Mouse (Mus musculus) neural tube, embryonic 11.5 days (tissue): Measurements from ENCODE around the gene Zfpm1. TPM values are rescaled to one million over a fixed set of nuclear protein-coding genes. Genes with fewer than 3 reads are reported as not detected.

Source experiments
- ATAC-seq: fragments of 200-750 bp; cut with Nextera tagmentation; 2 replicates; pipeline ENCODE4 v1.8.0; 2017; ENCODE audit warnings: moderate number of reproducible peaks, mild to moderate bottlenecking, moderate TSS enrichment, moderate library complexity; ENCODE audit not compliant: insufficient read depth, low FRiP score, low TSS enrichment
- DNase-seq: peaks from one replicate; pipeline ENCODE4 v3.0.0-alpha.2; 2015; ENCODE audit warnings: low spot score
- H3K27ac ChIP-seq: fragments of 300-500 bp; sonication (generic); 2 replicates; pipeline ENCODE4 v1.5.1; 2014; ENCODE audit warnings: low read depth, mild to moderate bottlenecking, low read length
- H3K27me3 ChIP-seq: fragments of 300-500 bp; sonication (generic); 2 replicates; pipeline ENCODE4 v1.6.1; 2014; ENCODE audit warnings: mild to moderate bottlenecking, low read length, mixed read lengths; ENCODE audit not compliant: control insufficient read depth, insufficient read depth
- H3K36me3 ChIP-seq: fragments of 300-500 bp; sonication (generic); 2 replicates; pipeline ENCODE4 v1.6.1; 2014; ENCODE audit warnings: mild to moderate bottlenecking, low read length, moderate library complexity, mixed read lengths; ENCODE audit not compliant: control insufficient read depth, insufficient read depth
- H3K4me1 ChIP-seq: fragments of 300-500 bp; sonication (generic); 2 replicates; pipeline ENCODE4 v1.6.1; 2014; ENCODE audit warnings: low read length, mixed read lengths; ENCODE audit not compliant: control insufficient read depth, insufficient read depth
- H3K4me2 ChIP-seq: fragments of 300-500 bp; sonication (generic); 2 replicates; pipeline ENCODE4 v1.6.1; 2014; ENCODE audit warnings: low read depth, mild to moderate bottlenecking, moderate library complexity
- H3K4me3 ChIP-seq: fragments of 300-500 bp; sonication (generic); 2 replicates; pipeline ENCODE4 v1.5.1; 2014; ENCODE audit warnings: low read depth, low read length
- H3K9ac ChIP-seq: fragments of 300-500 bp; sonication (generic); 2 replicates; pipeline ENCODE4 v1.6.1; 2014; ENCODE audit warnings: mild to moderate bottlenecking, low read length
- H3K9me3 ChIP-seq: fragments of 300-500 bp; sonication (generic); 2 replicates; pipeline ENCODE4 v1.6.1; 2016; ENCODE audit warnings: low read length; ENCODE audit not compliant: control insufficient read depth
- WGBS: fragments of 180-500 bp; shearing (Covaris S2); extraction: QIAGEN DNeasy Blood & Tissue Kit; methylation state at CpG from one replicate; pipeline ENCODE4 v1.1.7; 2014; 5-methylcytosine and 5-hydroxymethylcytosine counted together
- polyA plus RNA-seq: library from polyadenylated mRNA; unstranded; fragments of >200 nt; fragmentation: Nextera tagmentation; extraction: Ambion mirVana; gene quantifications from 2 replicates; pipeline ENCODE4 v1.2.1, GENCODE M21; 2014

Gene Zfpm1
- polyA plus RNA-seq, 1 experiment from 2014 or later = 1.5 TPM

DNA sequence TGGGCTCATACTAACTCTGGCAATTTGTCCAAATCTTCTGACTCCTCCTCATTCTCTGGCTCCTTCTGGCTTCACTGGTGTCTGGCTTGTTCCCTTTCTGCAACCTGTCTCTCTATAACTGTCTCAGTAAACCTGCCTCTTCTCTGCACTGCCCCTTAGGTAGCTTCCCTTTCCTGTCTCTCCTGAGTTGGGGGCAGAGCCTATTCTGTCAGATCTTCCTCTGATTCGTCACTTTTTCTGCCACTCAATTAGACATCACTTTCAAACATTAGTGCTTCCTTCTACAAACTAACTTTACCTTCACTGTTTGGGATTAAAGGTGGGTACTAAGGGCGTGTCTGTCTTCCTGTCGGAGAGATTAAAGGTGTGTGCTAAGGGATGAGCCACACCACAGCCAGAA lies 58.8 kb downstream of the Zfpm1 start:
- 81% methylated on average over 3 of the region's 3 CpGs for WGBS
- peaks cover 47% of the 10 kb centered on the region for H3K27me3 ChIP-seq

DNA sequence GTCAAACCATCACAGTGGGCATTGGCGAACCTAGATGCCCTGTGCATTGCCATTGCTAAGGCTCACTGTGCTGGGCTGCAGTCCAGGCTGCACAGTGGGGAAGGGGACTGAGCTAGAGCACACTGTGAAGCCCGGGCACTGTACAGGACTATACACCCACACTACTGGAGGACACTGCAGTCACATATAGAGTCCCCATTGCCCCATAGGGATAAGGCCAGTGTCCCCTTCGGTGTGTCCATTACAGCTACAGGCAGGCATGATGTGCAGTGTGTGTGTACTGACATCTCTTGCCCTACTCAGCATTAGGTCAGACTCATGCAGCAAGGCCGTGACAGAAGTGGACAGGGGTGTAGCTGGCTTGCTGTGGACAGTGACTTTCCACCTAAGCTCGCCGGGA lies 59.8 kb downstream of the Zfpm1 start:
- H3K27me3 ChIP-seq = peaks cover 37% of the 10 kb centered on the region

More for the DNA sequence above, 58.8 kb downstream of the Zfpm1 start:
- H3K9me3 ChIP-seq = no peaks in the 10 kb centered on the region
- peaks cover 11% of the 10 kb centered on the region for H3K4me1 ChIP-seq
- H3K9ac ChIP-seq = no peak overlapping the region
- H3K36me3 ChIP-seq = no peaks in the 10 kb centered on the region
- no peak overlapping the region for H3K4me2 ChIP-seq
- H3K27ac ChIP-seq = no peak overlapping the region
- no peak for DNase-seq
- H3K4me3 ChIP-seq = no peak overlapping the region
- no peak for ATAC-seq

DNA sequence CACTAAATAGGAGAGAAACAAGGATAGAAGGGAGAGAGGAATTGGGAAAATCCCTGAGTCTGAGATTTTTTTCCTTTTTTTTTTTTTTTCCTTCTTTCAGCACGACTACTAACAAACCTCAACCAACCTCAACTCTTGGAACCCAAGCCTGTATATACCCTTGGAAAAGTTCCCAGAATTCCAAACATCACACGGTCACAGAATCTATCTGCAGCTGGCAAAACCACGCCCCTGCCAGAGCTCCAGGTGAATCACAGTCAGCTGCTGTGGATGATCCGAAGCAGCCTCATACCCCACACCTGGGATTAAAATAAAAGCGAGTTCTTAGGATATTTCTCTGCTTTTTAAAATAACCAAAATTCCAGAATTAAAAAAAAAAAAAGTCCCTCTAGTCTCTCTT lies 60.4 kb downstream of the Zfpm1 start:
- Histone ChIP-seq H3K36me3 (no peaks in the 10 kb centered on the region), H3K4me2 (no peak overlapping the region), H3K9ac (no peak overlapping the region), H3K9me3 (no peaks in the 10 kb centered on the region), H3K4me3 (no peak overlapping the region), H3K27ac (no peak overlapping the region), H3K27me3 (peaks cover 31% of the 10 kb centered on the region), H3K4me1 (peaks cover 10% of the 10 kb centered on the region)
- DNase-seq = no peak
- 49% methylated on average over 5 of the region's 5 CpGs for WGBS
- ATAC-seq = no peak

More for the DNA sequence above, 59.8 kb downstream of the Zfpm1 start:
- ATAC-seq (no peak), DNase-seq (no peak)
- WGBS = 84% methylated on average over 6 of the region's 6 CpGs
- no peak overlapping the region for H3K4me3 ChIP-seq
- H3K27ac ChIP-seq = no peak overlapping the region
- no peaks in the 10 kb centered on the region for H3K36me3 ChIP-seq
- H3K4me1 ChIP-seq = peaks cover 10% of the 10 kb centered on the region
- no peak overlapping the region for H3K4me2 ChIP-seq
- H3K9ac ChIP-seq = no peak overlapping the region
- no peaks in the 10 kb centered on the region for H3K9me3 ChIP-seq

DNA sequence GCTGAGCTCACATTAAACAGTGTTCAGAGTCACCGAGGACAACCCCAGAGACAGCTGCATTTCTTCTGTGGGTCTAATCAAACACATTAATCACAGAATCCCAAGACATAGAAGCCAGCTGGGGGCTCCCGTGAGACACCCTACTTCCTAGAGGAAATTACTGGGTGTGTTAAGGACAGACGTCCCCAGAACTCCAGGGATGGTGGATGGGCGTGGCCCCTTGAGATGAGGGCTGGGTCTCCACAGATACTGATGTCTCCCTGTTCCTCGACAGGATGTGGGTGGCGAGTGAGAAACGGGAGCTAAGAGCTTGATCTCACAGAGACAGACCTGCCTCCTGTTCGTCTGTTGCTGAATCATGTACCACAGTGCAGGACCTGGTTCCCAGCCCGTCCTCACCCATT lies 60.9 kb downstream of the Zfpm1 start:
- no peak overlapping the region for H3K9ac ChIP-seq
- H3K4me3 ChIP-seq = no peak overlapping the region
- peak overlapping the region; percentile 33; the same call in 1 of the 2 replicates for H3K4me2 ChIP-seq
- no peak overlapping the region for H3K27ac ChIP-seq
- no peaks in the 10 kb centered on the region for H3K36me3 ChIP-seq
- peaks cover 10% of the 10 kb centered on the region for H3K4me1 ChIP-seq
- H3K27me3 ChIP-seq = peaks cover 27% of the 10 kb centered on the region
- no peak for ATAC-seq
- H3K9me3 ChIP-seq = no peaks in the 10 kb centered on the region
- WGBS = 6% methylated on average over 9 of the region's 9 CpGs
- DNase-seq = no peak

DNA sequence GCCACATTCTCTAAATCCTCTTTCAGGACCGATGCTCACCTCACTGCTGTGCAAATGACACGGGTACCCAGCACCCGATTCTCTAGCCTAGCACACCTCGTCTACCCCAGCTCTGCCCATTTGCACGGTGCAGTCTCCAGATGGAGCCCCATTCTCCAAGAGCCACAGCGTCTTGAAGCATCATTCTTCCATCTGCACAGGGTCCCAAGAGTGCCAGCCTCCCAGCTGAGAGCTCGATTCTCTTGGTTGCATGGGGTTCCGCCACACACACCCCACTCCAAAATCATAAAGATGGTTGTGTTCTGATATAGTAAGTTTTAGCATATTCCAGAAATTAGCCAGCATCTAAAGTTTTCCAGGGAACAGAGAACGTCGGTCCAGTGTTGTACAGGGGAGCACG lies 61.4 kb downstream of the Zfpm1 start:
- Histone ChIP-seq H3K4me2 (peak overlapping the region; percentile 33), H3K27me3 (peaks cover 21% of the 10 kb centered on the region), H3K36me3 (no peaks in the 10 kb centered on the region), H3K27ac (no peak overlapping the region), H3K9me3 (no peaks in the 10 kb centered on the region), H3K4me1 (peaks cover 10% of the 10 kb centered on the region), H3K4me3 (peak overlapping the region; percentile 16; the same call in 1 of the 2 replicates), H3K9ac (peak overlapping the region; percentile 18; the same call in 1 of the 2 replicates)
- DNase-seq = no peak
- 6% methylated on average over 11 of the region's 11 CpGs for WGBS
- ATAC-seq = no peak

DNA sequence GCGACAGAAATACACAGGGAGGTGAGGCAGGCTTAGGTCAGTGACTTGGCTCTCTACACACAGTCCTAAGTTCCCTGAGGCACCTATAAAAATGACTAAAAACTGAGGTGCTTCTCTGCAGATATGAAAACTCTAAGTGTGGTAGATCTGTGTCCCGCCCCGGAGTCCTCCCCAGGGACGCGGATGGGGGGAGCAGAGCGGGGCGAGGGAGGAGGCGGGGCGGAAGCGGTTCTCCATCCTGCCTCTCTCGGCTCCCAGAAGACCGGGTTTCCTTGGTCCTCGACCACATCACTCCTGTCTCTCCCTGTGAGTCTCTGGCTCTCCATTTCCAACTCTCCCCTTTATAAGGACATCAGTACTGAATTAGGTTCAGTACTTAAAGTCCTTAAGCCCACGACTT lies 61.8 kb downstream of the Zfpm1 start:
- H3K4me2 ChIP-seq = peak overlapping the region; percentile 33
- no peak overlapping the region for H3K27ac ChIP-seq
- peaks cover 10% of the 10 kb centered on the region for H3K4me1 ChIP-seq
- H3K4me3 ChIP-seq = peak overlapping the region; percentile 16; the same call in 1 of the 2 replicates
- DNase-seq (peak; percentile 45), ATAC-seq (no peak)
- whole genome bisulfite sequencing = under 1% methylated on average over 13 of the region's 14 CpGs
- peaks cover 17% of the 10 kb centered on the region for H3K27me3 ChIP-seq
- no peaks in the 10 kb centered on the region for H3K36me3 ChIP-seq
- peak overlapping the region; percentile 18; the same call in 1 of the 2 replicates for H3K9ac ChIP-seq
- no peaks in the 10 kb centered on the region for H3K9me3 ChIP-seq

DNA sequence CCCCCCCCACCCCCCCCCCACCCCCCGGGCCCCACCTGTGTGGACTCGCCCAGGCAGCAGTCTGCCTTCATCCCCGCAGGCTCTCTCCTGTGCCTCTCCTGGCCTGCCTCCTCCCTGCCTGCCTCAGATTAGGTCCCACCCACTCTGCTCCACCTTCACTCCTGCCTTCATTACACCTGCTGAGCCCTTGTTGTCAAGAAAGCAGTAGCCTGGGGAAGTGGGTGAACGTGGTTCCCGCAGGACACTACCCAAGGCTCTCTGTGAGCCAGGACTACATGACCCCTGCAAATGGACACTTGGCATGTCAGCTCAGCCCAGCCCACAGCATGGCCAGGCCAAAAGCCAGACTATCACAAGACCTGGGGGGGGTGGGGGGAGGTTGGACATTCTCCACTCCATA lies 62.3 kb downstream of the Zfpm1 start:
- H3K4me2 ChIP-seq = no peak overlapping the region
- H3K4me1 ChIP-seq = peaks cover 10% of the 10 kb centered on the region
- WGBS = 3% methylated on average over 4 of the region's 5 CpGs
- H3K4me3 ChIP-seq = no peak overlapping the region
- DNase-seq (no peak), ATAC-seq (no peak)
- no peak overlapping the region for H3K27ac ChIP-seq
- no peak overlapping the region for H3K9ac ChIP-seq
- H3K27me3 ChIP-seq = peaks cover 17% of the 10 kb centered on the region; the same call in 1 of the 2 replicates
- no peaks in the 10 kb centered on the region for H3K9me3 ChIP-seq
- no peaks in the 10 kb centered on the region for H3K36me3 ChIP-seq

DNA sequence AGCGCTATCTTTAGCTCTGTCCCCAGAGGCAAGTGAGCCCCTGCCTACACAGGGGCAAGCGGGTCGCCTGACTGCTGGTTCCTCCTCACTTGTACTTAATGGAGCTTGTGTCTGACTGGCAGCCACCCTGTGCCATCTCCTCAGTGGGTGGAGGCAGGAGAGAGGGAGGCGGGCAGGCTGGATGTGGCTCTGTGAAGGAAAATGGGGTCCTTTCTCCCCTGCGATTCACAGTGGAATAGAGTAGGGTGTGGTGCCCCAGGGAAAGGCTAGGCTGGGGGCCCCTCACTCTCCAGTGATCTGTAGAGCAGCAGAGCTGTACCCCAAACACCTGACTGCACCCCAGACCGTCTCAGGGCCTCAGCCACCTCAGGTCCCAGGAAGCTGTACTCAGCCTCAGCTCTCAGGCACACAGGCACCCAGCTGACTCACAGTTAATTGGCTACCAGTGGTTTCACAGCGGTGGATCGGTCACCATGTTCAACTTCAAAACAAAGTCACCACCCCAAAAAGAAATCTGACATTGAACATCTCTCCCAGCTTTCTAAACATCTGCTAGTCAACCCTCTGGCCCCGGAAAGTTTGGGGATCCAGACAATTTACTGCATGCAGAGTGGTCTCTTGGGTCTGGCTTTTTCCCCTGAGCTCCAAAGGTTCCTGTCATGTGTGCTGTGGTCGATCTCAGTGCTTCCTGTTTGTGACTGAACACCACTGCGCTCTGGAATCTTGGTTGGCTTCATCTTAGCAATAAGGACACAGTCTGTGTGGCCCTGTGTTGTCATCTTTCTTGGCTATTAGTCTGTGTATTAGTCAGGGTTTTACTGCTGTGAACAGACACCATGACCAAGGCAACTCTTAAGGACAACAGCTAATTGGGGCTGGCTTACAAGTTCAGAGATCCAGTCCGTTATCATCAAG lies 63.5 kb downstream of the Zfpm1 start:
- Histone ChIP-seq H3K4me2 (no peak overlapping the region), H3K4me1 (peaks cover 10% of the 10 kb centered on the region), H3K27ac (no peak overlapping the region), H3K36me3 (no peaks in the 10 kb centered on the region), H3K27me3 (peaks cover 17% of the 10 kb centered on the region; the same call in 1 of the 2 replicates), H3K9me3 (no peaks in the 10 kb centered on the region), H3K4me3 (no peak overlapping the region), H3K9ac (no peak overlapping the region)
- no peak for DNase-seq
- WGBS = 57% methylated on average over 11 of the region's 12 CpGs
- ATAC-seq = no peak
